Mouse (Mus musculus) testis, adult 10 weeks (tissue): ENCODE data around the gene Sncg. TPM values are rescaled to one million over a fixed set of nuclear protein-coding genes. Genes with fewer than 3 reads are reported as not detected.

Experiments used
- polyA plus RNA-seq: library from polyadenylated mRNA; stranded (reverse); fragments of 350-450 nt; fragmentation: Illumina TruSeq; extraction: RNeasy Lipid Tissue Mini Kit (QIAGEN cat#74804); gene quantifications from one replicate; pipeline ENCODE4 v1.2.3, GENCODE M21; 2014; ENCODE audit warnings: low read depth, low replicate concordance

The Sncg gene
- polyA plus RNA-seq = not detected

DNA sequence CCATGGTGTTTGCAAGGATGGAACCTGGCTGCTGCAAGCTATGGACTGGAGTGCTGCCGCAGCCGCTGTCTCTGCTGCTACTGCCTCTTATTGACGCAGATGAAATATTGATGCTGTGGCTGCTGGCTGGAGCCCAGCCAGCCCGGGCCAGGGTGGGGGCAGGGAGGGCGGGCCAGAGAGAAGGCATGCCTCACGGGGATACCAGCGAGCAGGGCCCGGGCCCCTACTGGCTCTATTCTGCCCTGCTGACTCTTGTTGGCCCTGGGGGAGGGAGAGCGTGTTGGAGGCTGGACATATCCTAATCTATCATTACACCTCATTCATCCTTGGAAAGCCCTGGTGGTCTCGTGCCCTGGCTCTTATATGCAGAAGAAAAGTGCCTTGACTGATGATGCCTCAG is at the start of gene Sncg:
Gene Sncg, minus strand, starts transcription at position 213 of the 400 bp plus-strand sequence.

GRCm38 (mm10) chr14:34375415-34375904 is 871 bp upstream of the Sncg start, which contains the start of gene Mmrn2:
Gene Mmrn2, plus strand, starts transcription at chr14:34375465.

GRCm38 (mm10) chr14:34355301-34355700 is 19.3 kb downstream of the Sncg start, which contains the start of gene Fam25c:
Gene Fam25c, minus strand, starts transcription at chr14:34355433.

Other genes with a start within 250 kb of the Sncg start
- 0.06 TPM for gene Npy4r, start 222.3 kb downstream of the Sncg start, polyA plus RNA-seq
- 0.06 TPM for gene Gprin2, start 173.1 kb downstream of the Sncg start, polyA plus RNA-seq
- 0.24 TPM for gene Syt15, start 155.2 kb downstream of the Sncg start, polyA plus RNA-seq
- gene Shld2, start 64.3 kb downstream of the Sncg start, polyA plus RNA-seq = 9.5 TPM
- 21.9 TPM for gene Glud1, start 64.1 kb downstream of the Sncg start, polyA plus RNA-seq
- not detected for gene Fam25c, start 19.4 kb downstream of the Sncg start, polyA plus RNA-seq
- 0.41 TPM for gene Mmrn2, start 676 bp upstream of the Sncg start, polyA plus RNA-seq
- 34.0 TPM for gene Bmpr1a, start 128.6 kb upstream of the Sncg start, polyA plus RNA-seq
- not detected for gene 9230112D13Rik, start 148.0 kb upstream of the Sncg start, polyA plus RNA-seq
- 0.50 TPM for gene Ldb3, start 213.9 kb upstream of the Sncg start, polyA plus RNA-seq
- gene Opn4, start 225.4 kb upstream of the Sncg start, polyA plus RNA-seq = not detected